Mouse (Mus musculus) cerebellum, postnatal 36 days (tissue): ENCODE measurements at regions not wholly inside any gene's neighbourhood (a gene's known extent, or its start where the extent isn't known, plus 50 kb on each side); places are given as distances from the start of the nearest gene placed in this dataset.

Source experiments
- DNase-seq, 2 experiments: peaks; one replicate each; pipeline ENCODE4 v3.0.0; 2021 to 2022; ENCODE audit warnings: mixed read lengths in 2 of 2

GRCm38 (mm10) chr11:41370995-41371394 lies 615.9 kb upstream of the Ccng1 start:
- no peak for DNase-seq

DNA sequence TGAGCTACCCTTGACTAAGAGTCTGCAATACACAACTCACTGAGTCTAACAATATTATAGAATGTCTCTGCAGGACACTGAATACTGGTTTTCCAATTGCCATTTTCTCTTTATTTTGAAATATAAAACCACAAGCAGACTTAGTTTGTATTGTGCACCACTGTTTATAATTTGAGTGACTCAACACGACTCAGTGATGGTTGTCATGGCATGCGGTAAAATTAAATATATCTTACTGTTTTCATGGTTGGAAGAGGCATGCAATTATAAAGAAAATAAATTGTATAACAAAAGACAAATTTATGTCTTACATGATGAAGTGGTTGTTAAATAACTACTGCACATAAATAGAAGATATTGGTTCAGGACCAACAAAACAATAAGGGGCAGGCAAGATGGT lies 586.0 kb upstream of the Ccng1 start:
- no peak for DNase-seq

DNA sequence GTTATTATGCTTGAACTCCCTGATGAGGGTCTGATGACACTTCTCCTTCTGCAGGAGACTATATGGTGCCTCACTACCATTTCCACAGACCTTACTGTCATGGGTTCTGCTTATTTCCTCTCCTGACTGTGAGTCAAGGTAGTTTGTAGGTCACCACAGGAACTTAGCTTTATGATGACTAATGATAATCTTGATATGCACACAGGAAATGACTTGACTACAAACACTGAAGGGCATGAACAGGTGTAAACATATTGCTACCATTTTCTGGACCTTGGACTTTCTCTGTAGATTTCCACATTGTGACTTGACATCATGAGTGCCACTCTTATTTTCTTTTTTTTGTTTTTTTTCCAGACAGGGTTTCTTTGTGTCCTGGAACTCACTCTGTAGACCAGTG lies 585.3 kb upstream of the Ccng1 start:
- DNase-seq, result no peak

DNA sequence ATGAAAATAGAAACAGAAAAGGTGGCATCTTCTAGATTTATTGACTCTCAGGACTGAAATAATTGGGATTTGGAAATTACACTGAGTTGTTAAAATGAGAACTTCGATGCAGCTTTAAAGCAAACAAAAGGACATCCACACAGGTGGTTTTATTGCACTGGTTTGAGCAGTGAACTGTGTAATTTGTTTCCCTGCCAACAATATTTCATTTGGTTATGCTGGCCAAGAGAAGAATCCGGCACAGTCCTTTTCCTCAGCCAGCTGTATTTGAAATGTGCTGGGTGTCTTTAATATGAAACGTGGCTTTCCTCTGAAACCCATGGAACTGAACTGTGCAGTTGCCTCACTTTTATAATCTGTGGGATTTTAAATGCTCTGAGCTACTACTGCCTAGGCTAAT lies 582.0 kb upstream of the Ccng1 start:
- DNase-seq, result peak; percentile 3 to 15

GRCm38 (mm10) chr11:41333689-41334088 lies 578.6 kb upstream of the Ccng1 start:
- DNase-seq, result no peak
